Mouse (Mus musculus): ENCODE data around the gene 4930404H24Rik. TPM values are rescaled to one million over a fixed set of nuclear protein-coding genes. Genes with fewer than 3 reads are reported as not detected.

The 4930404H24Rik gene
- polyA plus RNA-seq, 1 experiment from 2014 or later = not detected

DNA sequence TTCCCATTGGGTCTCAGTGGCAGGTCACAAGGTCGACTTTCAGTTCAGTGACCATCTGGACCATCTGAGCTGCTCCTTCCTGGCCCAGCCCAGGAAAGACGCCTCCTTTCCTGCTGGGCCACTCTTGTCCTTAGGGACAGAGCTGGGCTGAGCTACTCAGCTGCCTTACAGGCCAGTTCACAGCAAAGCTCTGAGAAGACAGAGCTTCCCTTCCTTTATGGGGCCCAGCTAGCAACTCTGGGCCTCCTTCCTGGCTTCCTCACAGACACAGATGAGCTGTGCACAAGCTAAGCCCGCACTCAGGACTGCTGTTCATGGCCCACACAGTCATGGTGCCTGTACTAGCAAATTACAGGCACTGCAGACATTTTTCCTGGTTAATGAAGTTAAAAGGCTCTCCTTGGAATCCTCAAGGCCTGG lies 34.6 kb upstream of the 4930404H24Rik start:
- DNase-seq (ENCODE audit: low spot score) (no peak), ATAC-seq (replicated peaks; ENCODE audit: low FRiP score, low read depth) (no peak)
- Histone ChIP-seq H3K9me3 (replicated peaks; ENCODE audit: low read length) (no peaks in the 10 kb centered on the region), H3K4me3 (replicated peaks; ENCODE audit: low read depth, low read length) (no peak overlapping the region), H3K27me3 (ENCODE audit: insufficient read depth, low read length) (no peaks in the 10 kb centered on the region), H3K4me2 (ENCODE audit: low read length) (no peak overlapping the region), H3K27ac (peak overlapping the region; percentile 74), H3K4me1 (replicated peaks; ENCODE audit: insufficient read depth, low read length) (peaks cover 8% of the 10 kb centered on the region), H3K36me3 (ENCODE audit: insufficient read depth, low read length) (no peaks in the 10 kb centered on the region), H3K9ac (ENCODE audit: low read depth, low read length) (0 out of 2 replicates have a peak overlapping the region, but pooled peaks have one; percentile 9)
- no peak for TF ChIP-seq CTCF (IDR thresholded peaks at IDR 0.05; ENCODE audit: low read depth)
- WGBS = 30% methylated on average over 3 of the region's 3 CpGs

DNA sequence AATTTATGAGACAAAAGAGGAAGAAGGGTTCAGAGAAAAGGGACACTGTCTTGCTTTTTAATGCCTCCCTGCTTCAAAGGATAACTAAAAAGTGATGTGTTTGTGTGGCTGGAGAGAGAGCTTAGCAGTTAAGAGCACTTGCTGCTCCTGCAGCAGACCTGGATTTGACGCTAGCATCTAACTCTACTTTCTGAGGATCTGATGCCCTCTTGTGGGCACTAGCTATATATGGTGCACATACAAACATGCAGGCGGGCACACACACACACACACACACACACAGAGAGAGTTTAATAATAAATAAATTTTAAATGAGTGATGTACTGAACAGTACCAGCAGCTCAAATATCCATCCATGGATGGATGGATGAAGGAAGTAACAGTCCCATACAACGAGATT lies 29.3 kb upstream of the 4930404H24Rik start:
- Histone ChIP-seq H3K4me3 (replicated peaks; ENCODE audit: low read depth, low read length) (no peak overlapping the region), H3K9ac (ENCODE audit: low read depth, low read length) (no peak overlapping the region), H3K9me3 (replicated peaks; ENCODE audit: low read length) (no peaks in the 10 kb centered on the region), H3K4me1 (replicated peaks; ENCODE audit: insufficient read depth, low read length) (no peaks in the 10 kb centered on the region), H3K27ac (no peak overlapping the region), H3K4me2 (ENCODE audit: low read length) (no peak overlapping the region), H3K27me3 (ENCODE audit: insufficient read depth, low read length) (no peaks in the 10 kb centered on the region), H3K36me3 (ENCODE audit: insufficient read depth, low read length) (no peaks in the 10 kb centered on the region)
- DNase-seq (ENCODE audit: low spot score) (no peak), ATAC-seq (replicated peaks; ENCODE audit: low FRiP score, low read depth) (no peak)
- WGBS = 80% methylated on average over 3 of the region's 3 CpGs
- TF ChIP-seq CTCF (IDR thresholded peaks at IDR 0.05; ENCODE audit: low read depth) = peak; percentile 56

DNA sequence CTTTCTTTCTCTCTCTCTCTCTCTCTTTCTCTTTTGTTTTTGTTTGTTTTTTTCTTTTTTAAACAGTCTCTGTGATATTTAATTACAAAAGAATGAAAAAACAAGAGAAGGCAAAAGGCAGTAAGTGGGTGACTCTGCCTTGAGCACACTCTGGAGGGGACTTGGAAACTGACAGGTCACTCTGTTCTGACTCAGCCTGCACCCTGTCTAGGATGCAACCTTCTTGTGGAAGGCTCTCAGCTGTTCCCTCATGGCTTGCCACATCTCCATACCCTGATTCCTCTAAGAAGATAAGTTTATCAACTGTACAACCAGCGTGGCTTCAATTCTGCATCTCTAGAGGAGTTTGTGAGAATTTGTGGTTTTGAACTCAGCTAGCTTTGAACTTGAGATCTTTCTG lies 25.2 kb upstream of the 4930404H24Rik start:
- no peak overlapping the region for H3K27ac ChIP-seq
- no peak overlapping the region for H3K9ac ChIP-seq (ENCODE audit: low read depth, low read length)
- ATAC-seq (replicated peaks; ENCODE audit: low FRiP score, low read depth) = no peak

DNA sequence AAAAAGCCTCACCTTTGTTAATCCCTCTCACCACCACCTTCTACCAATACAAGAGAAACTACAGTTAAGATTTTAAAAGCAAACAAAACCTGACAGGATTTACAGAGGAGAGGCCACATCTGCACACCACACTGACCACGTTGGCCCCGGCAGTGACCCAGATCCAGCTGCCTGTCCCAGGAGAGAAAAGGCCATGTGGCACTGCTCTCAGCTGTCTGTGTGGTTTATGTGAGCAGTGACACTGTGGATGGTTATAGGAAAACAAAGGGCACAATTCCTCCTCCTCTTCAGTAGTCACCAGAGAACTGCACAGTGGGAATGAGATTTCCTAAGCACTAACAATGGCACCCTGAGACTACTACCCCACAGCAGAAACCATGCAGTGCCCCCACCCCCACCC lies 23.3 kb upstream of the 4930404H24Rik start:
- peak; percentile 47 for ATAC-seq (replicated peaks; ENCODE audit: low FRiP score, low read depth)
- H3K9me3 ChIP-seq (replicated peaks; ENCODE audit: low read length) = no peaks in the 10 kb centered on the region
- H3K27ac ChIP-seq = peak overlapping the region; percentile 67; the same call in 1 of the 2 replicates
- H3K4me2 ChIP-seq (ENCODE audit: low read length) = no peak overlapping the region
- H3K36me3 ChIP-seq (ENCODE audit: insufficient read depth, low read length) = no peaks in the 10 kb centered on the region
- no peaks in the 10 kb centered on the region for H3K27me3 ChIP-seq (ENCODE audit: insufficient read depth, low read length)
- H3K4me1 ChIP-seq (replicated peaks; ENCODE audit: insufficient read depth, low read length) = no peaks in the 10 kb centered on the region
- H3K9ac ChIP-seq (ENCODE audit: low read depth, low read length) = no peak overlapping the region
- no peak overlapping the region for H3K4me3 ChIP-seq (replicated peaks; ENCODE audit: low read depth, low read length)
- TF ChIP-seq CTCF (IDR thresholded peaks at IDR 0.05; ENCODE audit: low read depth) = no peak
- DNase-seq (ENCODE audit: low spot score) = peak; percentile 55
- 14% methylated on average over 2 of the region's 2 CpGs for WGBS

More for the DNA sequence above, 25.2 kb upstream of the 4930404H24Rik start:
- no peak for DNase-seq (ENCODE audit: low spot score)
- no peaks in the 10 kb centered on the region for H3K36me3 ChIP-seq (ENCODE audit: insufficient read depth, low read length)
- no peak overlapping the region for H3K4me3 ChIP-seq (replicated peaks; ENCODE audit: low read depth, low read length)
- TF ChIP-seq CTCF (IDR thresholded peaks at IDR 0.05; ENCODE audit: low read depth) = no peak
- no peak overlapping the region for H3K4me2 ChIP-seq (ENCODE audit: low read length)
- no peaks in the 10 kb centered on the region for H3K4me1 ChIP-seq (replicated peaks; ENCODE audit: insufficient read depth, low read length)
- no peaks in the 10 kb centered on the region for H3K27me3 ChIP-seq (ENCODE audit: insufficient read depth, low read length)
- 79% methylated on average over 1 of the region's 1 CpGs for WGBS
- no peaks in the 10 kb centered on the region for H3K9me3 ChIP-seq (replicated peaks; ENCODE audit: low read length)

DNA sequence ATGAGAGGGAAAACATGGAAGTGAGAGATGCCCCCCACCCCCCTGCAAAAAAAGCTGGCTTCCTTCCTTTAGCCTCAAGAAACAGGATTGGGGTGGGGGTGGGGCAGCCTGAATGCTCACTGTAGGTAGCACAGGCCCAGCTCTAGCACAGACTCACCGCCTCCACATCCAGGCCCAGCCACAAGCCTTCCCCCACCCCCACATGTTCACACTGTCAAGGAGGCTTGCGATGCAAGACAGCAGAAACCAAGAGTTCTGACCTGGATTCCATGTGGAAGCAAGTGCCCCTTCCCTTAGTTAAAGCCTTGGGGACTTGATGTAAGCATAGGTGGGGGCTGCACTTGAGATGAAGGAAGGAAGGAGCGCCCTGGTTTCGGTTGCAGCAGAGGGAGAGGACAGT lies 22.8 kb upstream of the 4930404H24Rik start:
- WGBS = 25% methylated on average over 4 of the region's 4 CpGs
- Histone ChIP-seq H3K36me3 (ENCODE audit: insufficient read depth, low read length) (no peaks in the 10 kb centered on the region), H3K4me1 (replicated peaks; ENCODE audit: insufficient read depth, low read length) (no peaks in the 10 kb centered on the region; the same call in 1 of the 2 replicates), H3K9me3 (replicated peaks; ENCODE audit: low read length) (no peaks in the 10 kb centered on the region), H3K4me2 (ENCODE audit: low read length) (no peak overlapping the region), H3K9ac (ENCODE audit: low read depth, low read length) (no peak overlapping the region), H3K4me3 (replicated peaks; ENCODE audit: low read depth, low read length) (no peak overlapping the region), H3K27ac (peak overlapping the region; percentile 67), H3K27me3 (ENCODE audit: insufficient read depth, low read length) (no peaks in the 10 kb centered on the region)
- ATAC-seq (replicated peaks; ENCODE audit: low FRiP score, low read depth) (peak; percentile 51; the same call in 1 of the 2 replicates), DNase-seq (ENCODE audit: low spot score) (peak; percentile 50)
- TF ChIP-seq CTCF (IDR thresholded peaks at IDR 0.05; ENCODE audit: low read depth) = no peak

DNA sequence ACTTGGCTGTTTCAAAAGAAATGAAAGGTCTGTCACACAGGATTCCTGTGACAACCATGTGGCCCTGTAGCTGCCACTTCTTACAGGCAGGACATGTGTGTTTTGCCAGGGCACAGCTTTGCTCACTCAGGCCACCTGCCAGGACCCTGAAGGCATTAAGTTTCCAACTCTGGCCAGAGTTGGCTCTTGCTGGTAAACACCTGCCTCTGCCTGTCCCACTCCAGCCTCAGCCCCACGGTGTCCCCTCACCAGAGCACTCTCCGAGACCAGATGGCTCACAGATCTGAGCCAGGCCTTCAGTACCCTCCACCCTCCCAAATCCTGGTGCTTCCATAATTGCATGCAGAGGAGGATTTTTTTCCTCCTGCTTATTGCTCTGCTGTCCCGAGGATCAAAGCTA lies 21.6 kb upstream of the 4930404H24Rik start:
- ATAC-seq (replicated peaks; ENCODE audit: low FRiP score, low read depth) (no peak), DNase-seq (ENCODE audit: low spot score) (no peak)
- no peaks in the 10 kb centered on the region for H3K36me3 ChIP-seq (ENCODE audit: insufficient read depth, low read length)
- no peaks in the 10 kb centered on the region for H3K27me3 ChIP-seq (ENCODE audit: insufficient read depth, low read length)
- no peaks in the 10 kb centered on the region for H3K9me3 ChIP-seq (replicated peaks; ENCODE audit: low read length)
- TF ChIP-seq CTCF (IDR thresholded peaks at IDR 0.05; ENCODE audit: low read depth) = no peak
- H3K9ac ChIP-seq (ENCODE audit: low read depth, low read length) = no peak overlapping the region
- no peaks in the 10 kb centered on the region; the same call in 1 of the 2 replicates for H3K4me1 ChIP-seq (replicated peaks; ENCODE audit: insufficient read depth, low read length)
- no peak overlapping the region for H3K4me2 ChIP-seq (ENCODE audit: low read length)
- H3K4me3 ChIP-seq (replicated peaks; ENCODE audit: low read depth, low read length) = no peak overlapping the region
- WGBS = 40% methylated on average over 3 of the region's 3 CpGs
- H3K27ac ChIP-seq = peak overlapping the region; percentile 67; the same call in 1 of the 2 replicates
